Mouse (Mus musculus) lung, adult 18-20 months (tissue): ENCODE results near the gene Runx2.
A peak's percentile ranks its signal among the peaks of the same experiment; 100 is the strongest.

Experiments used
- DNase-seq, 2 experiments: peaks; one replicate each; pipeline ENCODE4 v3.0.0; 2022; ENCODE audit warnings: mixed read lengths in 2 of 2

The Runx2 gene

DNA sequence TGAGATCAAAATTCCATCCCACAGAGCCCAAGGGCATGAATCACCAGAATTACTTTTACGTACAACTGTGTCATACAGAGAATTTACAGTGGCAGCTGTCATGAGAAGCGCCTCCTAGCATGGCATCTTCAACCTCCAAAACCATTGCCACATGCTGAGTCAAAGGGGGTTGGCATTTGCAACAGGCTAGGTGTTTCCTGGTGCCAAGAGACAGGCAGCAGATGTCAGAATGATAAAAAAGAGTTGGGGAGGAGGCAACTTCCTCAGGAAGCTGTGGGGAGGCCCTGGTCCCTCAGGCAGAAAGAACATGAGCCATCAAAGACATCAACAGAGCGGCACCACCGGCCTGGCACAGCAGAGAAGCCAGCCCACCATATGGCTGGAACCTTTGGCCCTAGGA is 160.1 kb downstream of the Runx2 start:
- DNase-seq, result peak in 1 of 2 experiments; percentile 21

DNA sequence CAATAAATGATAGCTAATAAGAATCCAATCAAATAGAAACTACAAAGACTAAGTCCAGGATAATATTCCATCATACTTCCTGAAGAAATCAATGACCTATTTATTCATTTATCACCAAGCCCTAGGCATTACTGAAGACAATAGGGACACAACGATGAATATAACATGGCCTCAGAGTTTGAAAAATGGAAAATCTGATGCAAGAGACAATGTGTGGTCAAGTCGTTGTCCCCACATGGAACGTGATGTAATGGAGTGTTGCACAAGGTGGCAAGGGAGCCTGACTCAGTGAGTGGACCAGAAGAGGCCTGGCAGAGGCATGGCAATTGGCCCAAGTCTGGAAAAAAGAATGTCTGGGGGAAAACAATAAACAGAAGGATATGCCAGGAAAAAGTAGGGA is 161.5 kb downstream of the Runx2 start:
- peak; percentile 23 to 43 for DNase-seq

DNA sequence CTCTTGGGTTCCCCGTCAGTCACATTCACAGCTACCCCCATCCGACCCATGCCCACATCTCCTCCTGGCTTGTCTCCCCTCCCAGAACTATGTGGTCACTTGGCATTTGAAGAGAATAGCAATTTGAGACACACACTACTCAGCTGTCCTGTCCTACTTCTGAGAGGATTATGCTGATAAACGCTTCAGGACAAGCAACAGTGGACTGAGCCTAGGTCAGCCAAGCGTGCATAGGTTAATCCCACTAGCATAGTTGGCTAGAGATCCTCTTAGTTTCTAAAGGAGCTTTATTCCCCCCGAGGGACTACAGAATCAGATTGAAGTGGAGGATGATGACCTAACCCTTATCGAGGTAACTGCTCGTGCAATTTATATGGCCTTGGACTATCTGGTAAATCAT is 162.5 kb downstream of the Runx2 start:
- no peak for DNase-seq

DNA sequence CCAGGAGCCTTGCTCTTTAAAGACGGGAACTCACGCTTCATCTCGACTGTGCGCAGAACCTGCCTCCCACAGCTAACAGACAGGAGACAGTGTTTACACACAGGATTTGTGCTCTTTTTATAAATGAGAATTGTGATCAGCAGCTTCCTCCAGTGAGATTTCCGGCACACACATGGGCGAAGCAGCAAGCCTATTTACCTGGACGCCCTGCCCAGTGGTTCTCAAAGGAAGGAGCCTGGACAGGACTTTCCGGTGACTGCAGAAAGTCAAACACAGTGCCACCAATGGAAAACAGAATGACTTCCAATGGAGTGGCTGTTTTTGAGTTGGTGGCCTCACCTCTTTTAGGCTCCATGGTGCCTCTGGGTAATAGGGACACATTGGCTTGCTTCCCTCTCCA is 163.0 kb downstream of the Runx2 start:
- DNase-seq, result no peak

DNA sequence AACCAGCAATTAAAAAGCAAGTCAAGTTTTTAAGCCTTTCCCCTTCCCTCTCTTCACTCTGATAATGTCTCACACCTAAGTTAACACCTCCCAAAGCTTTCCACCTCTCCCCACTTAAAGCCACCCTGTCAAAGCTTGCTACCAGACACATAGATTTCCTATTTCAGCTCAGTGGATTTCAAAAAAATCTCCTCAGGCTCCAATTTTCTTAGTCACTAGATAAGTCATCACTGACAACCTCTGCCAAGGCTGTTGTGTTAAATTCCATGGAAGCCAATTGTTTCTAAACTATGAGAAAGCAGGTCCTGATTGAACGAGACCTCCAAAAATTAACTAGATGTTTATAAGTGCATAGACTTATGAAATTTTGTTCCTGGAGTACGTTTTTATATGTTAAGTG is 164.2 kb downstream of the Runx2 start:
- no peak for DNase-seq

DNA sequence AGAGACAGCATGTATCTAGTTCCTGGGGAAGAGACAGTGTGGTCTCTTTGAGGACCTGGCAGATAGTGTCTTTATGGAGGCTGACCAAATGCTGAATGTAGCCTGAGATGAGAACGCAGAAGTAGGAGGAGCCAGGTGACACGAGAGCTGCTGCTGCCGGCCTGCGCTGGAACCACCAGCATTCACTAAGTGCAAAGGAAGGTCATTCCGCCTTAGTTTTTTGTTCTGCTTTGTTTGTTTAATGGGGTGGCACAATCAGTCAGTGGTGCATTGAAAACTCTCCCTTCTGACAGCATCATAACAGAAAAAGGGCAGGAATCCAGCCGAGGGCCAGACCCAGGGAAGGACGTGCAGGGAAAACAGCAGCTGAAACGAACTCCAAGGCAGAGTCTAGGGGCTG is 165.5 kb downstream of the Runx2 start:
- DNase-seq, result no peak

DNA sequence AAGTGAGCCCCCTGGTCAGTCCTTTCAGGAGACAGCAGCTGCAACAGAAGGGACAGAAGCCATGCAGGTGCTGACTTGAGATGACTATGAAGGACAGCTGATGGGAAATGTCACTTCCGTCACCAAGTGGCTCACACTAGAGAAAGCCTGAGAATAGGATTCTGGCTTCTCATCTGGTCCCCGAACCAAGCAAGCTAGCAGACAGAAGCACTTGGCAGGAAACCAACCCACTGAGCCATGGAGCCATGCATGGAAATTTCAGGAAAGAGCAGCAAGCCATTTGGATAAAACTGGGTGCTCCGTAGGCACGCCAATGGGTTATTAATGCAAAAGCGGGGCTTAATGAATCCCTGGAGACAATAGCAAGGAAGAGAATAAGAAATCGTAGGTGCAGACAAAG is 166.7 kb downstream of the Runx2 start:
- no peak for DNase-seq

DNA sequence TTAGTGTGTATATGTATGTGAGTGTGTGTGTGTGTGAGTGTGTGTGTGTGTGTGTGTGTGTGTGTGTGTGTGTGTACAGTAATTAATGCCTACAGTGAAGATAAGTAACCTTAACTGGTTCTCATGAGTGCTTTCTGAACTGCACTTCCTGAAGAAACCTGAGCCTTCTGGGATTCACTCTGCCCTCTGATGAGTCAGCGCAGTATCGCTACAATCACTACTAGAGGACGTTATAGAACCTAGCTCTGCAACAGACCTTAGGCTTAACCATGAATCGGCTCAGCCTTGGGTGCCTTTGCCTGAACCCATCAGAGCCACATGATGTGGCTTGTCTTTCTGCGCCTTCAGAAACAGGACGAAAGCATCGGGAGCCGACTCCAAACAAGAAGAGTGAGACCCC is 169.5 kb downstream of the Runx2 start:
- no peak for DNase-seq

DNA sequence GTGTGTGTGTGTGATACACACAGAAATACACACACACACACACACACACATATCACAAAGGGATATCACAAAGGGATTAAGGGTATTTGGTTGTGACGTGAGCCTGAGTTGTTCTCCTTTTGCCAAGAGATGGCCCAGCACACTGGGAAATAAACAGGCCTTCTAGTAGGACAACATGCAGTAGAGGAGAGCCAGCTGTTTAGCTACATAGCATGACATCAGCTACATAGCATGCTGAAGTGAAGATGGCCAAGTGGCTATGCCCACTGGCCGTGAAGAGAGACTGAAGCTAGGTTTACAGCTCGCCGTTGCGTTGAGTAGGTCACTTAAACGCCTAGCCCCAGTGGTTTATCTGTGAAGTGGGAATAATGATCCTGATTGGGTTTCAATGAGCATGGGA is 171.3 kb downstream of the Runx2 start:
- DNase-seq, result no peak

DNA sequence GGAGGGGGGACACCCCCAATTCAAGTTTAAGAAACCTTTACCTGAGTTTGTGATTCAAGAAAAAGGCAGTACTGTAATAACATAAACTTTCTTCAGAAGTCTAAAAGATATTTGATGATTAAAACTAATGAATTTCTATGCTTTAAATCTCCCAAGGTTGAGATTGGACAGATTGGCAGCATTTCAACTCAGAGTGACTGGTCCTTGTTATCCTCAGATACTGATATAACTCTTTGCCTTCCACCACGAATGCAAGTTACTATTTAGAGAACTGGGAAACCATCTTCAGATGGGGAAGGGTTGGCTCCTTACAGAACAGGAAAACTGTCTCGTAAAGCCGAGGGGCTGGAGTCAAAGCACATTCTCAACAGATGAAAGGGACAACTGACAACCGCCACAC is 172.5 kb downstream of the Runx2 start:
- DNase-seq, result no peak

DNA sequence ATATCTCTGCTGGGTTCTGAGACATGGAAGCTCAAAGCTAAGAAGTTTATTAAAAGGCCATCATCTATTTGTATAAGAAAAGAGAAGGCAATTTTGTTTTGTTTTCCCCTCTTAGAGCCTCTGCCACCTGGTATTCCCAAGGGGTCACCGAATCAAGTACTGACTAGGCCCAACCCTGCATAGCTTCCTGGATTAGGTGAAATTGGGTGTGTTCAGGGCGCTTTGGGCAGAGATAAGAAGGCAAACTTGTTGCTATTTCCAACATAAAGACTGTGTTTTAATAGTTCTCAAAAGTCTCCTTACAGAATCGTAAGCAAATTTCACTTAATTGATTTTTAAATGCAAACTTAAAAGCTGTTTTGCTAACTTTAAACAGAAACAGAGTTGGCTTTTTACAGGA is 173.7 kb downstream of the Runx2 start:
- DNase-seq, result no peak

DNA sequence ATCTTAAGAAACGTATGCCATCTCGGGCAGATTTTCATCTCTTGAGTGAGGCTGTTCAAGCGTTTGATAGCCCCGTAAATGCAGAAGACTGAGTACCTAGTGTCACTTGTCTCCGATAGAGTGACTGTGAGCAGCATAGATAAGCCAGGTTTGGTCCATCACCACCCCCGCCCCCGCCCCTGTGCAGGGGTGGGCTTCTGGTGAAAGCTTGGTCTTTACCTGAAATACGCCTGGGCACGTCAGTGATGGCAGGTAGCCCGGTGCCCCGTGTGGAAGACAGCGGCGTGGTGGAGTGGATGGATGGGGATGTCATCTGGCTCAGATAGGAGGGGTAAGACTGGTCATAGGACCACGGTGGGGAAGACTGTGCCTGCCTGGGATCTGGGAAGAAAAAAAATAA is 175.2 kb downstream of the Runx2 start:
- DNase-seq, result no peak

DNA sequence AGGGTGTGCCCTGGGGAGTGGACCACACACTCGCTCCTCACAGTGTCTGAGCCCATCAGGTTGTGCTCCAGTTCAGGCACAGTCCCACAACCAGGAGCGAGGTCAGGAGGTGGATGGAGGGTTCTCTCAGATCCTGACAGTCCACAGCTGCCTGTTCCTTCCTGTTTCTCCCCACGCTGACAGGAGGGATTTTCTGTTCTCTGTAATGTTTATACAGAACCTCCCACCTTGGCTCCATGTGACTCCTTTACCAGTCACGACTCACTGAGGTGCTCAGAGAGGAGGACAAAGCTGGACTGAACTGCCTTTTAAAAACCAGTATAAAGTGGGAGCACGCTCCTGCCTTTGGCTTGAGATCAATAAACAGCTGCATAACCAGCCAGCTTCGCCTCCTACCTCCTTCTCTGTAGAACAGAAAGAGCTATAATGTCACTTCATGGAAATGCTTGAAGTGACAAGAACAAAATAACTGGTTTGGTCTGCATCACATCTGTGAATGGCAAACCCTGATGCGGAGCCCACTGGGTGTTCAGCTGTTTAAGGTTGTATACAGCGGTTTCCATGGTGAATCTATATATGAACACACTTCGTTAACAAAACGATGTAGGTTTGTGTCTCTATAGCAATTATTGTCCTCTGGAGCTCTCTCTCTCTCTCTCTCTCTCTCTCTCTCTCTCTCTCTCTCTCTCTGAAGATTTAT is 177.3 kb downstream of the Runx2 start:
- DNase-seq, result no peak

DNA sequence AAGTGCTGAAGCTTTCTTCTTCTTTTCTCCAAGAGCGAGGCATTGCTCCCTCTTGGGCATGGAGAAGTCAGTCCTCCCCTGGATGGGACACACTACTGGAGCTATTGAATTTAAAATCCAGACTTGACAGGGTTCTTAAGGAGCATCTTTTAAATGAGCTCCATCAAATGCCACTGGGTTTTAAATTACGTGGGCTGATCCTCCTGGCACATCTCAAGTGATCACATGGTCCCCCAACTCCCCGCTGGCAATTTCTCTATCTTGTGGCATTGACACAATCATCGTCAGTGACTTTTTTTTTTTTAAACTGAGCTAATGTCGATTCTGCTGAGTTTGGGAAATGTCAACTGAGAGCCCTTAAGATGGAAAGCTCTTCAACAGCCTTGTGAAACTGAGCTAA is 180.1 kb downstream of the Runx2 start:
- no peak for DNase-seq

DNA sequence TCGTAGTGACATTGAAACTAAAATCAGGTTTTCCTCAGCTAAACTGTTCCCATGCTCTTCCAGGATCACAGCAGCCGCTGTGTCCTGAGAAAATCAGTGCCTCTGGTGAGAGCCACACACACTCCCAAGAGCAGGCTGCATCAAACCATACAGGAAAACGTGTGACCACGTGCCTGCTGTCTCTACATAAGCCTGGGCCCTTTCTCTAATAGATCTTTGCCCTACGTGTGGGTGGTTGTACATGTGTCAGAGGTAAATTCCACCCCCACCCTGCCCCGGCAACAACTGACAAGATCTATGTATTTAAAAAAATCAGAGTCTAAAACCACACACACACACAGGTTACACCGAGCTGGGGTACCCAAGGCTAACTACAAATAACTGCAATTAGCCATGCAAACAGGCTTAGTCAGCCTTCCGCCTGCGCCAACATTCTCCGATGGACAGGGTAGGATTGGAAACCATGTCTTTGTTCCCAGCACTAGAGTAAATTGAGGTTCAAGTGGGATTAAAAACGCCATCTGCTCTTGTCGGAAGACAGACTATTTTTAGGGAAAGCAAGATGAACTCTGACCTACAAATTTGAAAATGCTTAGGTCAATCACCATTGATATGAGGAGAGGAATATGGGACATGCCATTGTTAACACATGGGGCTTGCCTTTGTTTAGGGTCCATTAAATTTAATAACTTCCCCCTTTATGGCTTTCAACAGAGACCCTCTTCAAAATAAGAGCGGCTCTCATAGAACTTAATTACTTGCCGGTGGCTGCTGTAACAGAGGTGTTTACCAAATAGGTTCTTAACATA is 180.8 kb downstream of the Runx2 start:
- no peak for DNase-seq

DNA sequence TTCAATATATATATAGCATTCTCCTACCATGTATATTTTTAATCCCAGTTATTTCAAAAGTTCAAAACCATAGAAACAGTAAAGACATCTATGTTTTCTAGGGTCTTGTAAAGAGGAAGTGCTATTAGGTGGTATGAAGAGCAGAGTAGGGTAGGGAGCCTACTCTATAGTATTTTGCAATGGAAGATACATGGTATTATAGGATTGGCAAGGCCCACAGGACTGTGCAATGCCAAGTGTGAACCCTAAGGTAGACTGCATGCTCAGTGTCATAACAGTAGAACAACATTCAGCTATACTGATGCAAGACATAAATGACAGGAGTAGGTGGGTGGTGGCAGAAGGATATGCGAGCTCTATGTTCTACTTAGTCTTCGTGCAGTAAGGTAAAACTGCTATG is 181.7 kb downstream of the Runx2 start:
- no peak for DNase-seq

DNA sequence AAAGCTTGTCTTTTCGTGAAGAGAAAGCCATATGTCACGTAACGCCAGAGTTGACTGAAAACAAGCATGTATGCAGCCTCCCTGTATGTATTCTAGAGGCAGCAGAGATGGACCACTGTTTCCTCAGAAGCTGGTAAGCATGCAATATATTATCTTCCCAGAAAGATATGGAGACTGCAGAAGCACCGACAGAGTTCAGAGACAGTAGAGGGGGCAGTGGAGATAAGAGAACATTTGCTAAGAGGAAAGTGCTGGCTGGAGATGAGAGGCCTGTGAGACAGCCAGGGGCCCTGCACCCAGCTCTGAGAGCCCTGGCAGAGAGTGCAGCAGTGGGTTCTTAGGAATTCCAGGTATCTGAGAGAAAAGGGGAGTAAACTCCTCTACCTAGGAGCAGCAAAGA is 182.3 kb downstream of the Runx2 start:
- DNase-seq, result no peak

DNA sequence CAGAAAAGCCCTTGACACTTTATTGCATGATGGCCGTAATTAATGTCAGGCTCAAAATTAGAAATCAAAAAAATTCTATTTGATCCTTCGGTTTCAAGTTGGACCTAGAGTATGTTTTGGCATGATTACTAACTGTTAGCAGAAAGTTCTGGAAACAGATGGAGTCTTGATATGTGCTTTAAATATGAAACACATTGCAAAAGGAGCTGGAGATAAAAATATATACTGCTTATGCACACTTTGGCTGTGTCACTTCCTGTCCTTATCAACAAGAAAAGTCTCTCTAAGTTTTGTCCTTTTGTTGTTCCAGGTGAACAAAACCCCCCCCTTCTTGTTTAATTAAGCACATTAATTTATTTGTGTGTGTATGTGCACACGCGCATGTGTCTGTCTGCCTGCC is 183.0 kb downstream of the Runx2 start:
- no peak for DNase-seq

DNA sequence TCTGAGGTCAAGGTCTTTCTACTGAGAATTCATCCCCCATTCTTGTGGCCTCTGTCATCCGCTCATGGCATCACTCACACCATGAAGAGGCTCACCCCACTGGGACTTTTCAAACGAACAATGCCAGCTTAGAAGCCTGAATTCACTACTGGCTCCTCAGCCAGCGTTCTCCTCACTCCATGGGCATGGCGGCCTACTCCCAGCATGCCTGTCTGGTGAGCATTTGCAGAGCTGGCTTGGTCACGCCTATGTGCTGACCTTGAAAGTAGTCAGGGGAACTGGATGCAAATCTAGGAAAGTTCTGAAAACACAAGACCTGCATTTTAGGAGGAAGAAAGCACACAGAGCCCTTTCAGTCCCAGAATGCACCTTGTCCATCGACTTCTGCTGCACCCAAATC is 187.3 kb downstream of the Runx2 start:
- no peak for DNase-seq

DNA sequence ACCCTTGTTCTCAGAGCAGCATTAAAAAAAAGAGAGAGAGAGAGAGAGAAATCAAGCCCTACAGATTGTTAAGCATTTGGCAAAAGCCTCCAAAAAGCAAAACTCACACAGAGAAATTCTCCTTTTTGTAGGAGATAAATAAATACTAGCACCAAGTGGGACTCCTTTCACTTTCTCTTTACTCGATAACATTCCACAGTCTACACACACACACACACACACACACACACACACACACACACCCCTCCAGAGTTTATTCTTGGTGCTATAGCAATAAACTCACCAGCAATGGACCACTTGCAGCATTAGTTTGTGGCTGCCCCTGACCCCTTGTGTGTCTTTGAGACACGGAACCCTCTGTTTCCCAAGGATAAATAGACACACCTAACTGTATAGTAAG is 190.9 kb downstream of the Runx2 start:
- DNase-seq, result no peak

DNA sequence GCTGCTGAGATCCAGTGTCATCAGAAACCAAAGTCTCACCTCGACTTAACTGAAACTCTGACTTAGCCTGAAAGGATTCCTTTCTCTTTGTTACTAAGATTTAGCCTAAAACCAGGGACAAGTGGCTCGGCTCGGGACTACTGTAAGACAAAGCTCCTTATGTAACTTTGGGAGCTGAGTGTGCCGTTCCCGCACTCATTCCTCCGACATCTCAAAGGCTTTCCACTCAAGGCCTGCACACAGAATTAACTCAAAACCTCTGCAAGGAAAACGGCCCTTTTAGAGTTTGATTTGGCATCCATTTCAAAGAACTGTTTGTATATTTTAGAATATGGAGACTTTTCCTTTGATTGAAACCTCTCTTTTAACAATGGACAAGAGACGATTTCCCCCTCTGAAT is 191.3 kb downstream of the Runx2 start:
- no peak for DNase-seq

DNA sequence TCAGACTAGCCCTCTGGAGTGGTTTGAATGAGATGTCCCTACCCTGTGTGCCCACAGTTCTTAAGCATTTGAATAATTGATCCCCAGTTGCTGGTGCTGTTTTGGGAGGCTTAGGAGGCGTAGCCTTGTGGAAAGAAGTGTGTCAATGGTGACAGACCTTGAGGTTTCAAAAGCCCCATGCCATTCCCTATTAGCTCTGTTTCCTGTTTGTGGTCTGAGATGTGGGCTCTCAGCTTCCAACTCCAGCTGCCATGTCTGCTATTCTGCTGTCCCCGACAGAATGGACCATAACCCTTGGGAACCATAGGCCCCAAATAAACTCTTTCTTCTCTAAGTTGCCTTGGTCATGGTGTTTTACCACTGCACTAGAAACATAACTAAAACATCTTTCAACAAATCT is 194.1 kb downstream of the Runx2 start:
- no peak for DNase-seq

DNA sequence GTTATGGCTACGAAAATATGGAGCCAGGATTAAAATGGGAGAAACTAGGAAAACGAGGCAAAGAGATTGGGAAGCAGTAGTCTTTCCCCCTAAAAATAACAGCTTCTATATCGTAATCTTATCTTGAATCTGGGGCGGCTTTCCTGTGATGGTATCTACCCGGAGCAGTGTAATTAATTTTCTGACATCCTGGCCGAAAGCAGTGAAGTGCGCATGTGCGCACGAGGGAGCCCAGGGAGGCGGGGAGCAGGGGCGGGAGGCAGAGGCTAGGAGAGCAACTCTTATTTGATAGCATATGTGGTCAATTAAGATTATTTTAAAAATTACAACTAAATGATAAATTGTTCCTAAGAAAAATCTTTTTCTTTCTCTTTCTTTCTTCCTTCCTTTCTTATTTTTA is 195.9 kb downstream of the Runx2 start:
- peak; percentile 17 to 34 for DNase-seq

DNA sequence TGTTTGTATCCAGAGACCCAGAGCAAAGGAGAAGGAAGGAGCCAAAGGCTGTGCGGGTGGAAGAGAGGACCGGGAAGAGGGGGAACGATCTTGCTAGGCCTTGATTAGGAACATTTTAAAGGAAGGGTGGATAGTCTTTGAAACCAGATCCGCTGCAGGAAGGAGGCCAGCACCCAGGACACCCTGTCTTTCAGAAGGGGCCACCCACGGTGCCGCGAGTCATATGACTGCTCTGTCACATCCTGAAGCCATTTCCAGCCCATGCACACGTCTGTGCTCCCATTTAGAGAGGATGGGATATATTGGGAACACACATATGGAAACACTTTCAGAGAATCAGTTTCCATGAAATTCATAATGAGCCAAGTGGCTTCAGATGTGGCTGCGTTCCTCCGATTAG is 196.4 kb downstream of the Runx2 start:
- DNase-seq, result peak in 1 of 2 experiments; percentile 33

DNA sequence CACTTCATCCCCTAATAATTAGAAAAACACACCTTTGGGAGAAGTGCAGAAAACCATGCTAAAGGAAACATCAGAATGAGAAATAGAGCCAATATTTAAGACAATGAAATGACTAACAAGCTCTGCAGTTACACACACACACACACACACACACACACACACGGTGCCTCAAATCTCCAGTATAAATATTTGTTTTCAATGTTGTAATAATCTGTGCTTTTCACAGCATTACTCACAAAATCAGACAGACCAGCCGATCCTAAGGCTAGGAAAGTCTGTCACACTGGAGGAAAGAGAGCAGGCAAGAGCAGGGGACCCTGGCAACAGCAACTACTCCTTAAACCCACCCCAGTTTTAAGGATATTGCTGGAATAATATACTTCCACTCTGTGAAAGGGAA is 196.9 kb downstream of the Runx2 start:
- DNase-seq, result no peak
